Mouse (Mus musculus): Measurements from ENCODE around the gene Cd40lg.

- TF ChIP-seq CTCF (IDR thresholded peaks at IDR 0.05; ENCODE audit: low read depth) (no peak), EP300 (IDR thresholded peaks at IDR 0.05; ENCODE audit: low read depth) (no peak)
These were observed 22.6 kb upstream of the Cd40lg start for GRCm38 (mm10) chrX:57189335-57189734.
